Mouse (Mus musculus): ENCODE results near the gene Zfp819. TPM values are rescaled to one million over a fixed set of nuclear protein-coding genes. Genes with fewer than 3 reads are reported as not detected.

Gene Zfp819
- 0.27 and 0.33 TPM in 2 replicates for polyA plus RNA-seq (2015; fragmentation: Nextera tagmentation; extraction: Ambion mirVana)

DNA sequence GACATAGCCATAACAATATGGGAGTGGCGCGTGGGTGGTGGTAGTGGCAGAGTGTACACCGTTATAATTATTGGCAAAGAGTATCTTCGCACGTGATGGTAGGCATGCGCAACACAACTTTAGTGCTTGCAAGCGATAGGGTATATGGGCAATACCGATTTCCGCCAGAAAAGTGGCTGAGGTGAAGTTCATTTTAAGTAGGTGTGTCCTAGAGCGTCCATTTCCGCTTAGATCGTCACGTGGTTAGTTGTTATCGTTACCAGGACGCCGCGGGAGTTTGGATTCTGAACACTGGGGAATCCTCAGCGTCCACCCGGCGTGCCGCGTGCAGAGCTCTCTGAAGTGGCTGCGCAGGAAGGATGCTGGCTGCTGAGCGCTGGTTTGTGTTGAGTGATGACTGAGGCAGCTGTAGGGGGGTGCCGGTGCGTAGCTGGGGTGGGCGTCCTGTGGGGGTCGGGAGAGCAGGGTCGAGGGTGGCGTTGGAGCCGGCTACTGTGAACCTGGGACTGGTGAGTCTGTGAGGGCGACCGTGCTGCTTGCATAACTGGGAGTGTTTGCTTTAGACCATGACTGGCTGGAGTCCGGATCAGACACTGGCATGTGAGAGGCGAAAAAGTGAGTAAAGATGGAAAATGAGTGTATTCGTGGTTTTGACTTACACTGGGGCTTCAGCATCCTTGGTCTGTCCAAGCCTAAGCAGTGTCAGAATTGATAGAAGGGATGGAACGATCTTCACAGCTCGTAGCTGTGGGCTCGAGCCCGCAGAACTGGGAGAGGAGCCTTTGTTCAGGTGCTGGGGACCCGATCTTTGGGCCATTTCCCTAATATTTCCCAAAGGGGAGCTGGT lies at the start of gene Zfp819:
TSS of gene Zfp819 (plus strand) at position 274 of the 847 bp plus-strand sequence.
- peak within 1 kb of the TSS; percentile 55; the same call in 1 of the 2 replicates for H3K9ac ChIP-seq
- no peaks in the 10 kb centered on the region for H3K9me3 ChIP-seq
- peak within 1 kb of the TSS; percentile 79 for H3K4me2 ChIP-seq (replicated peaks)
- WGBS, result 16% methylated on average over 41 of the region's 41 CpGs
- peak within 1 kb of the TSS; percentile 45 for H3K4me3 ChIP-seq
- no peaks in the 10 kb centered on the region for H3K4me1 ChIP-seq
- ATAC-seq (ENCODE audit: low FRiP score, low read depth), result peak; percentile 92
- no peak within 1 kb of the TSS for H3K27ac ChIP-seq
- no peaks in the 10 kb centered on the region for H3K36me3 ChIP-seq
- peaks cover 9% of the 10 kb centered on the region; the same call in 1 of the 2 replicates for H3K27me3 ChIP-seq

DNA sequence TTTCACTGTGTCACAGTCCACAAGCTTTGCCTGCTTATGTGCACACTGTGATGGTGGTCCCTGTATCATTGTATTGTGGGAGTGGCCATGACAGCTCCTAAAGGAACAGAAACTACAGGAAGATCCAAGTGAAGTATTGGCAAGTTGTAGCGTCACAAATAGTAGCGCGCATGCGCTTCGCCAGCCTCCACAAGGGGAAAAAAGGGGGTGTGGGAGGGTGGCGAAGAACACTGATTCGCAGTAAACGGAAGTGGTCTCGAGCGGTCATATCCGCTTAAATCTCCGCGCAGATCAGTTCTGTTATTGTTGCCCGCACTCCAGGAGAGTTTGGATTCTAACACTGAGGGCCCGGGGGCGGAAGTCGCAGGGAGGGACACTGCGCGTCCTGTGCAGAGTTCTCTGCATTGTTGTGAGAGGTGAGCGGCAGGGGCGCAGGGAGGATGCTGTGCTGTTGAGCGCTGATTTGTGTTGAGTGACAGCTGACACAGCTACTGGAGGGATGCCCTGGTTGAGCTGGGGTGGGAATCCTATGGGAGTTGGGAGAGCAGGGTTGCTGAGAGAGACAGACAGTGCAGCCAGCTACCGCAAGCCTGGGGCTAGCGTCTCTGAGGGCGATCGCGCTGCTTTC lies 44.8 kb upstream of the Zfp819 start, which contains the start of gene Zfp658:
TSS of gene Zfp658 (plus strand) at position 251 of the 628 bp plus-strand sequence.
- Histone ChIP-seq H3K36me3 (peaks cover 26% of the 10 kb centered on the region), H3K4me3 (peak within 1 kb of the TSS; percentile 80), H3K9ac (peak within 1 kb of the TSS; percentile 82), H3K27me3 (no peaks in the 10 kb centered on the region), H3K27ac (peak within 1 kb of the TSS; percentile 81), H3K4me1 (peaks cover 15% of the 10 kb centered on the region), H3K9me3 (no peaks in the 10 kb centered on the region), H3K4me2 (replicated peaks) (peak within 1 kb of the TSS; percentile 80)
- ATAC-seq (ENCODE audit: low FRiP score, low read depth), result peak; percentile 90
- under 1% methylated on average over 27 of the region's 27 CpGs for WGBS

DNA sequence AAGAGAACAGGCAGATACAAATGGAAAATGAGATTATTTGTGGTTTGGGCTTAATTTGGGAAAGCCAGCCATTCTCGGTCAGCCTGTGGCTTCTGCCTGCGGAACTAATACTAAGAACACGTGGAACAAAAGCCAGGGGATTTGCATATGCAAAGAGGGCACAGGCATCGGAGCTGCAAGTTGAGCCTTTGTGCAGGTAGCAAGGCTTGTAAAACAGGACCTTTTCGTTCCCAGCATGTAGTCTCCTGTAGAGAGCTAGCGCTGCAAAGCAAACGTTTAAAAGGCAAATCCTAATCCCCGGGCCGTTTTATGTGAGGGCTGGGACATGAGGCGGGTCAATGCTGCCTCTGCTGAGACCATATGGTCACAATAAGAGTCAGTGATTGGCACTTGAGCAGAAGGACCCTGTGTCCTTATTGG lies 44.3 kb upstream of the Zfp819 start:
- peaks cover 31% of the 10 kb centered on the region for H3K36me3 ChIP-seq
- H3K4me1 ChIP-seq, result peaks cover 15% of the 10 kb centered on the region
- peak overlapping the region; percentile 80 for H3K4me2 ChIP-seq (replicated peaks)
- ATAC-seq (ENCODE audit: low FRiP score, low read depth), result no peak
- H3K4me3 ChIP-seq, result peak overlapping the region; percentile 80
- H3K27me3 ChIP-seq, result no peaks in the 10 kb centered on the region
- no peaks in the 10 kb centered on the region for H3K9me3 ChIP-seq
- WGBS, result under 1% methylated on average over 10 of the region's 10 CpGs
- peak overlapping the region; percentile 82 for H3K9ac ChIP-seq
- H3K27ac ChIP-seq, result peak overlapping the region; percentile 81

DNA sequence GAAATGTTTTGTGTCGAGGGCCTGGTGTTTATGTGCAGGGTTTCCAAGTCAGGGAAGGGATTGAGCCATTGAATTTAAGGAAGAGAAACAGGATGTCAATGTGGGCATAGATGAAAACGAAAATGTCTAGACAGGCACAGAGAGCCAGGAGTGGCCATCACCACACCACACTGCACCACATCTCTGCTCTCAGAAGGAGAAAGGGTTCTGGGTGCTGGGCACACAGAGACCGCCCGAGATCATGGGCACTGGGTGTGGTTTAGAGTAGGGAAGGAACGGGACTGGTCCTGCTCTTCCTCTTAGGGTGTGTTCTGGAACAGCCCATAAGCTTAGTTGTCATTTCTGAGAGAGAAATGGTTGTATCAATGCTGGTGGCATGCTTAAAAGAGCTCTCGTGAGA lies 43.7 kb upstream of the Zfp819 start:
- Histone ChIP-seq H3K9ac (peak overlapping the region; percentile 82), H3K27ac (no peak overlapping the region), H3K36me3 (peaks cover 37% of the 10 kb centered on the region), H3K9me3 (no peaks in the 10 kb centered on the region), H3K4me2 (replicated peaks) (peak overlapping the region; percentile 80), H3K27me3 (no peaks in the 10 kb centered on the region), H3K4me1 (peaks cover 15% of the 10 kb centered on the region), H3K4me3 (peak overlapping the region; percentile 80)
- no peak for ATAC-seq (ENCODE audit: low FRiP score, low read depth)
- WGBS, result 63% methylated on average over 6 of the region's 6 CpGs

DNA sequence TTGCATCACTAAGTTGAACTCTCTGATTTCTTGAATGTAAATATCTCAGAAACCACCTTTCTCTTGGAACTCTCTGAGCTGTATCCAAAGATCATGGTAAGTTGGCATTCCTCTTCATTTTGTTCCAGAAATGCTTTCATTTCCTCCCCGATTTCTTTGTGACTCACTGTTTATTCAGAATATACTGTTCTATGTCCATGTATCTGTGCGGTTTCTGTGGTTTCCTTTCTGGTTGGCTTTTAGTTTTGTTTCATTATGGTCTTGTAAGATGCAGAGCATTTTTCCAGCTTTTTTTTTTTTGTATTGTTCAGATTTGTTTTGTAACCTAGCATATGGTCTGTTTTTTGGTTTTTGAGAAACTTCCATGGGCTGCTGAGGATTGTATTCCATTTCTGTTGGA lies 35.8 kb upstream of the Zfp819 start:
- no peak for ATAC-seq (ENCODE audit: low FRiP score, low read depth)
- H3K9ac ChIP-seq, result no peak overlapping the region
- H3K9me3 ChIP-seq, result no peaks in the 10 kb centered on the region
- H3K27ac ChIP-seq, result no peak overlapping the region
- H3K4me3 ChIP-seq, result no peak overlapping the region
- H3K27me3 ChIP-seq, result no peaks in the 10 kb centered on the region
- no peaks in the 10 kb centered on the region for H3K4me1 ChIP-seq
- H3K36me3 ChIP-seq, result peaks cover 85% of the 10 kb centered on the region
- WGBS, result 96% methylated on average over 2 of the region's 2 CpGs
- H3K4me2 ChIP-seq (replicated peaks), result no peak overlapping the region

DNA sequence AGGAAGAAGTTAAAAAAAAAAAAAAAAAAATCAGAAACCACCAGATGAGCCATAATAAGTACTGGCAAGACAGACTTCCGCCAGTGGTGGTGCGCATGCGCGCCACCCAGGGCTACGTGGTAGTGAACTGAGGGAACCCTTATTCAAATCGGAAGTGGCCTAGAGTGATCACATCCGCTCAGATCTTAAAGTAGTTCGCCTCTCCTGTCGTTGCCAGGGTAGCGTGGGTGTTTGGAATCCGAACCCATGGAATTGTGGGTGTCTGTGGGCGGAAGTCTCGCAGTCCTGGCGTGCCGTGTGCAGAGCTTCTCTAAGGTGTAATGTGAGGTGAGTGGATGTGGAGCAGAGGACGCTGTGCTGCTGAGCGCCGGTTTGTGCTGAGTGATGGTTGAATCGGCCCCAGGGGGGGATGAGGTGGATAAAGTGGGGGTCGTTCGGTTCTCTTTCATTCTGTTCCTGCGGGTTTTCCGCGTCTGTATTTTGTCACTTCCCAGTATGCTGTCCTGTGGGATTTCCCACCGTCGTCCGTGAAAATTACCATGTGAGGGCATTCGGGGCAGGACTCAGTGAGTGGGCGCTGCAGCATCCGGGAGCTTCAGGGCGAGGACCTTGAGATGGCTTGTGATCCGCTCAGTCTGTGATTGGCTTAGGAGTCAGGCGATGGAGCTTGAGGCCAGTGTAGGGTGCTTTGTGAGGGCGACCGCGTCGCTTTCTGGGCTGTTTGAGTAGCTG lies 27.4 kb upstream of the Zfp819 start, which contains the start of gene Zfp719:
TSS of gene Zfp719 (plus strand) at position 171 of the 732 bp plus-strand sequence.
- peak; percentile 99 for ATAC-seq (ENCODE audit: low FRiP score, low read depth)
- peak within 1 kb of the TSS; percentile 86 for H3K27ac ChIP-seq
- H3K9me3 ChIP-seq, result no peaks in the 10 kb centered on the region
- H3K9ac ChIP-seq, result peak within 1 kb of the TSS; percentile 79
- no peaks in the 10 kb centered on the region for H3K27me3 ChIP-seq
- peaks cover 14% of the 10 kb centered on the region for H3K4me1 ChIP-seq
- H3K36me3 ChIP-seq, result peaks cover 22% of the 10 kb centered on the region
- peak within 1 kb of the TSS; percentile 78 for H3K4me2 ChIP-seq (replicated peaks)
- H3K4me3 ChIP-seq, result peak within 1 kb of the TSS; percentile 72
- WGBS, result under 1% methylated on average over 37 of the region's 37 CpGs

DNA sequence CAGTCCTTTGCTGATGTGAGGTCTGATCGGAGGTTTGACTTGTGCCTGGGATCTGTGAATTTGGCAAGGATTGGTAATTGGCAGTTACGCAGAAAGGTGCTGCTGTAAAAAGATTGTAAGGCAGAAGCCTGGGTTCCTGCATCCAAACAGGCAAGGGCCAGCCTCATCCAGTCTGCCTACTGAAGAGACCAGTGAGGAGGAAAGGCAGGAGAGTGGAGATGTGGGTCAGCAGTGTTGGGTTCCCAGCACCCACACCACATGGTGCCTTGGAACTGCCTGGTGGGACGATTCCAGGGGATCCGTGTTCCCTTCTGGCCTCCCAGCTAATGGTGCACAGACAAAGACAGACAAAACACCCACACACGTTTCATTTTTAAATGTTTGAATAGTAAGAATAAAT lies 26.4 kb upstream of the Zfp819 start:
- peak overlapping the region; percentile 79 for H3K9ac ChIP-seq
- H3K4me2 ChIP-seq (replicated peaks), result peak overlapping the region; percentile 78
- H3K27me3 ChIP-seq, result no peaks in the 10 kb centered on the region
- no peaks in the 10 kb centered on the region for H3K9me3 ChIP-seq
- peaks cover 14% of the 10 kb centered on the region for H3K4me1 ChIP-seq
- no peak overlapping the region for H3K27ac ChIP-seq
- H3K4me3 ChIP-seq, result peak overlapping the region; percentile 72
- no peak for ATAC-seq (ENCODE audit: low FRiP score, low read depth)
- H3K36me3 ChIP-seq, result peaks cover 22% of the 10 kb centered on the region
- 57% methylated on average over 5 of the region's 5 CpGs for WGBS

DNA sequence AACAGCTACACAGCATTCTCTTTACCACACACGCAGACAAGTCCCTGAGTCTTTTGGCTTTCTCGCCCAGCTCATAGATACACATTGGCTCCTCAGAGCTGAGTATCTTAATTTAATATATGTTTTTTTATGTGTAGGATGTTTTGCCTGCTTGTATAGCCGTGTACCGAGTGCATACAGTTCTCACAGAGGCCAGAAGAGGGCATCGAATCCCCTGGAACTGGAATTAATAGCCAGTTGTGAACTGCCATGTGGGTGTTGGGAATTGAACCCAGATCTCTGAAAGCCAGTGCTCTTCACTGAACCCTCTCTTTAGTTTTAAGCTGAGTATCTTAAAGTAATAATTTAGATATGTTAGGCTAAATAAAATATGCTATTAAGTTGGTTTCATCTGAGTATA lies 22.2 kb upstream of the Zfp819 start:
- H3K9me3 ChIP-seq, result no peaks in the 10 kb centered on the region
- 92% methylated on average over 5 of the region's 5 CpGs for WGBS

DNA sequence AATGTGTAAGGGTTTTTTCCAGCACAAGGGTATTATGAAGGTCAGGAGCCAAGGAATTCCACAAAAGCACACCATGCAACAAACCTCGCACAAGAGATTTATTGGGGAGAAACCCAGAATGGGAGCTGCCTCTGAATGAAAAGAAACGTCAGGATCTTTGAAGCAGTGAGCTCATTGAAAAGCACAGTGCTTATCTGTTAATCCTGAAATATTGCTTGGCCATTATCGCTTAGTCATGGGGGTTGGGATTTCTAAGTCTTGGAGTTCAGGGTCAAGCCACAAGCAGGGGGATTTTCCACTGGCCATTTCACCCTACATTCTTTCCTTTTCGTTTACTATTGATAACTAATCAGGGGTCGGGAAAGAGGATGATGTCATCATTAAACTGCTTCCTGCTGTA lies 5.1 kb upstream of the Zfp819 start:
- H3K27me3 ChIP-seq, result no peaks in the 10 kb centered on the region
- H3K4me1 ChIP-seq, result 0 out of 2 replicates have a peak, but pooled peaks cover 6% of the 10 kb centered on the region
- H3K36me3 ChIP-seq, result no peaks in the 10 kb centered on the region
- H3K27ac ChIP-seq, result no peak overlapping the region
- no peaks in the 10 kb centered on the region for H3K9me3 ChIP-seq
- H3K4me2 ChIP-seq (replicated peaks), result no peak overlapping the region
- H3K9ac ChIP-seq, result no peak overlapping the region
- 35% methylated on average over 5 of the region's 5 CpGs for WGBS
- no peak for ATAC-seq (ENCODE audit: low FRiP score, low read depth)
- no peak overlapping the region for H3K4me3 ChIP-seq

More for the DNA sequence above, 22.2 kb upstream of the Zfp819 start:
- Histone ChIP-seq H3K4me3 (no peak overlapping the region), H3K36me3 (peaks cover 62% of the 10 kb centered on the region), H3K9ac (no peak overlapping the region), H3K27ac (no peak overlapping the region), H3K27me3 (no peaks in the 10 kb centered on the region), H3K4me1 (peaks cover 14% of the 10 kb centered on the region), H3K4me2 (replicated peaks) (no peak overlapping the region)
- no peak for ATAC-seq (ENCODE audit: low FRiP score, low read depth)

DNA sequence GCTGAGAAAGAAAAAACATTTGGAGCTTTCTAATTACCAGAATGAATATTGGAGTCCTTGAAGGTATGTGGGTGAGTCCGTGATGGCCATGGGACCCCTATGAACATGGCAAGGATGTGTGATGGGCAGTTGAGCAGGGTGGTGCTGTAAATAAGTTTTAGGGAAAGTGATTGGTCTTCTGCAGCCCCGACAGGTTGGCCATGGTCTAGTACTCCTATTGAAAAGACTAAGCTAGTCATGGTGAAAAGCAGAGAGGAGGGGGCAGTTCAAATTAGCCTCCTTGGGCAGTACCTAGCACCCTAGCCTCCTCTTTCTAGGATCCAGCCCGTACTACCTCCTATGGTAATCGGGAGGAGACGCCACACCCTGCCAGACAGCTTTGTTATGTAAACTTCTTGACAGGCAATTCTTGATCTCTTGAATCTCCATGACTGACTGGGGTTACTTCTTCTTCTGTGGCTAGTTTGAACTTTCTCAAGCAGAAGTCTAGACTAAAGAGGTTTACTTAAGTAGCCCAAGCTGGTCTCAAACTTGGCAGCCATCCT lies 846 bp downstream of the Zfp819 start:
- Histone ChIP-seq H3K9me3 (no peaks in the 10 kb centered on the region), H3K36me3 (no peaks in the 10 kb centered on the region), H3K4me1 (no peaks in the 10 kb centered on the region), H3K4me2 (replicated peaks) (peak overlapping the region; percentile 79), H3K9ac (no peak overlapping the region), H3K27me3 (peaks cover 9% of the 10 kb centered on the region; the same call in 1 of the 2 replicates), H3K4me3 (no peak overlapping the region), H3K27ac (no peak overlapping the region)
- ATAC-seq (ENCODE audit: low FRiP score, low read depth), result no peak
- 36% methylated on average over 5 of the region's 5 CpGs for WGBS

DNA sequence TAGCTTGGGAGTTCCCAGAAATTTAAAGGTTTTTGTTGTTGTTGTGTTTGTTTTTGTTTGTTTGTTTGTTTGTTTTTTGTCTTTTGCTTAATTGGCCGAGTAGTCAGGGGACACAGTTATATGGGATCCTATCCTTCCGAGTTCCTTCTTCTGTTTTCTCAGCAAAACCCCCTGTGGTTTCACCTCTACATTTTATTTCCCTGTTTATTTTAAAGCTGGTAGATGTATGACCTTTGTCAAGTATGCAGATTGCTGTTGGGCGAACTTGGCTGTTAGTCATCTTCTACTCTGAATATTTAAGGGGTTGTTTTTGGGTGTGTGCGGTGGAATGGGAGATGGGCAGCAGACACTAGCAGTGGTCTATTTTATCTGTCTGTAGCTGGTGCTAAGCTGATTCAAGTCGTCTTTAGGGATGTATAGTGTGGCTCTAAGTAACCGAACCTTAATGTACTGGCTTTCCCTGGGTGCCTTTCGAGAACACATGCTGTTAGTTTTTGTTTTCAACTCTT lies 1.4 kb downstream of the Zfp819 start:
- ATAC-seq (ENCODE audit: low FRiP score, low read depth), result no peak
- Histone ChIP-seq H3K36me3 (no peaks in the 10 kb centered on the region), H3K27me3 (peaks cover 9% of the 10 kb centered on the region; the same call in 1 of the 2 replicates), H3K4me3 (no peak overlapping the region), H3K9ac (no peak overlapping the region), H3K27ac (no peak overlapping the region), H3K9me3 (no peaks in the 10 kb centered on the region), H3K4me2 (replicated peaks) (no peak overlapping the region), H3K4me1 (no peaks in the 10 kb centered on the region)
- WGBS, result 73% methylated on average over 7 of the region's 7 CpGs

Measured in limb, embryonic 13.5 days (tissue).